Mouse (Mus musculus) thymus, adult 2 months (tissue): ENCODE data around the gene Sycp2l.

ENCODE experiments used
- CTCF ChIP-seq: fragments of 200-500 bp; IDR thresholded peaks from 2 replicates; pipeline ENCODE4 v1.5.1; 2012; ENCODE audit warnings: mild to moderate bottlenecking, control low read depth, low read length, moderate library complexity, borderline replicate concordance; ENCODE audit not compliant: control insufficient read depth, poor library complexity, insufficient read depth; ENCODE audit errors: extremely low read depth
- POLR2A ChIP-seq: fragments of 200-500 bp; IDR thresholded peaks from 2 replicates; pipeline ENCODE4 v1.6.1; 2012; ENCODE audit warnings: mild to moderate bottlenecking, low read length, control low read depth, moderate library complexity; ENCODE audit not compliant: control insufficient read depth, poor library complexity, insufficient read depth; ENCODE audit errors: extremely low read depth

DNA sequence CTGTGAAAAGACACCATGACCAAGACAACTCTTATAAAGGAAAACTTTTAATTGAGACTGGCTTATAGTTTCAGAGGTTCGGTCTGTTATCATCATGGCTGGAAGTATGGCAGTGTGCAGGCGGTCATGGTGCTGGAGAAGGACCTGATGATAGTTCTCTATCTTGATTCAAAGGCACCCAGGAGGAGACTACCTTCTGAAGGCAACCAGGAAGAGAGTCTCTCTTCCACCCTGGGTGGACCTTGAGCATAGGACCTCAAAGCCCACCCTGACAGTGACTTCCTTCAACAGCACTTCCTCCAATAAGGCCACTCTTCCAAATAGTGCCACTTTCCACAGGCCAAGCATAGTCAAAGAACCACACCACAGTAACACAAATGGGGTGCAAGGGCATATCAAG, 14.1 kb upstream of the Sycp2l start:
- TF ChIP-seq CTCF (no peak), POLR2A (no peak)
